Mouse (Mus musculus) olfactory bulb, adult 2 months (tissue): ENCODE results near the gene Gm4779.

Experiments used
- CTCF ChIP-seq: fragments of 200-500 bp; IDR thresholded peaks from 2 replicates; pipeline ENCODE4 v1.5.1; 2012; ENCODE audit warnings: low read depth, mild to moderate bottlenecking, low read length, moderate library complexity; ENCODE audit not compliant: insufficient read depth
- POLR2A ChIP-seq: fragments of 200-500 bp; IDR thresholded peaks from 2 replicates; pipeline ENCODE4 v1.6.1; 2012; ENCODE audit warnings: mild to moderate bottlenecking, low read depth, low read length, moderate library complexity; ENCODE audit not compliant: insufficient read depth

DNA sequence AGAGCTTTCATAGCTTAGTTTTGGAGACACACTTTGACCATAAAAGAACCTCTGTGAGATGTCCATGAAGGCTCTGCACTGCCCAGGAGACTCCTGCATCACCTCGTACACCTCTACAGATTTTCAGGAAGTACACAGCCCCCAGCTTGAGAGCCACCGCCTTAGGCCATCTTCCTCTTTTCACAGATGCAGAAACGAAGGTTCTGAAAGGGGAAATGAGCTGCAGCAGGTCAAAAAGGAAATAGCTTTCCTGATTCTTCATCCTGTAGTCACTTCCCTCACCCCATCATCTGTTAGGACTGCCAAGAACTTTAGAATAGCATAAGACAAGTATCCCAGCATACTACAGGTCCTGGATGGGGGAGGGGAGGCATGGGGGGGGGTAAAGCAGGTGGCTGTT lies 23.9 kb downstream of the Gm4779 start:
- TF ChIP-seq CTCF (no peak), POLR2A (no peak)
